Mouse (Mus musculus): ENCODE results near the gene Pld5. TPM values are rescaled to one million over a fixed set of nuclear protein-coding genes. Genes with fewer than 3 reads are reported as not detected.

Pld5 gene
- polyA plus RNA-seq, 1 experiment from 2014 or later: 5.9 TPM

- Histone ChIP-seq H3K9me3 (ENCODE audit: control insufficient read depth, low read length) (no peaks in the 10 kb centered on the region), H3K4me2 (ENCODE audit: low read depth, low read length) (no peak overlapping the region), H3K27ac (ENCODE audit: low read depth, low read length) (no peak overlapping the region), H3K36me3 (ENCODE audit: control insufficient read depth, insufficient read depth, low read length) (no peaks in the 10 kb centered on the region), H3K4me3 (ENCODE audit: low read depth, low read length) (no peak overlapping the region), H3K27me3 (ENCODE audit: control insufficient read depth, insufficient read depth, low read length) (no peaks in the 10 kb centered on the region), H3K9ac (replicated peaks; ENCODE audit: low read depth, low read length) (no peak overlapping the region), H3K4me1 (ENCODE audit: control insufficient read depth, insufficient read depth, low read length) (no peaks in the 10 kb centered on the region)
- 88% methylated on average over 2 of the region's 2 CpGs for WGBS
- no peak for ATAC-seq (ENCODE audit: low read depth)
Measured at GRCm38 (mm10) chr1:176194727-176195126, 80.4 kb downstream of the Pld5 start.

- no peaks in the 10 kb centered on the region for H3K4me1 ChIP-seq (ENCODE audit: control insufficient read depth, insufficient read depth, low read length)
- no peak overlapping the region for H3K9ac ChIP-seq (replicated peaks; ENCODE audit: low read depth, low read length)
- H3K27me3 ChIP-seq (ENCODE audit: control insufficient read depth, insufficient read depth, low read length): no peaks in the 10 kb centered on the region
- H3K36me3 ChIP-seq (ENCODE audit: control insufficient read depth, insufficient read depth, low read length): no peaks in the 10 kb centered on the region
- H3K27ac ChIP-seq (ENCODE audit: low read depth, low read length): no peak overlapping the region
- H3K4me2 ChIP-seq (ENCODE audit: low read depth, low read length): no peak overlapping the region
- ATAC-seq (ENCODE audit: low read depth): no peak
- WGBS: 58% methylated on average over 6 of the region's 6 CpGs
- no peak overlapping the region for H3K4me3 ChIP-seq (ENCODE audit: low read depth, low read length)
- no peaks in the 10 kb centered on the region for H3K9me3 ChIP-seq (ENCODE audit: control insufficient read depth, low read length)
Measured at GRCm38 (mm10) chr1:176183991-176184390, 91.1 kb downstream of the Pld5 start.

- Histone ChIP-seq H3K9me3 (ENCODE audit: control insufficient read depth, low read length) (no peaks in the 10 kb centered on the region), H3K4me3 (ENCODE audit: low read depth, low read length) (no peak overlapping the region), H3K9ac (replicated peaks; ENCODE audit: low read depth, low read length) (no peak overlapping the region), H3K4me1 (ENCODE audit: control insufficient read depth, insufficient read depth, low read length) (peaks cover 4% of the 10 kb centered on the region; the same call in 1 of the 2 replicates), H3K36me3 (ENCODE audit: control insufficient read depth, insufficient read depth, low read length) (no peaks in the 10 kb centered on the region), H3K27me3 (ENCODE audit: control insufficient read depth, insufficient read depth, low read length) (no peaks in the 10 kb centered on the region), H3K27ac (ENCODE audit: low read depth, low read length) (no peak overlapping the region), H3K4me2 (ENCODE audit: low read depth, low read length) (no peak overlapping the region)
- 49% methylated on average over 1 of the region's 1 CpGs for WGBS
- peak; percentile 81 for ATAC-seq (ENCODE audit: low read depth)
Measured at GRCm38 (mm10) chr1:176174971-176175370, 100.1 kb downstream of the Pld5 start.

- Histone ChIP-seq H3K4me2 (ENCODE audit: low read depth, low read length) (no peak overlapping the region), H3K27me3 (ENCODE audit: control insufficient read depth, insufficient read depth, low read length) (no peaks in the 10 kb centered on the region), H3K27ac (ENCODE audit: low read depth, low read length) (no peak overlapping the region), H3K4me3 (ENCODE audit: low read depth, low read length) (no peak overlapping the region), H3K9ac (replicated peaks; ENCODE audit: low read depth, low read length) (no peak overlapping the region), H3K36me3 (ENCODE audit: control insufficient read depth, insufficient read depth, low read length) (no peaks in the 10 kb centered on the region), H3K4me1 (ENCODE audit: control insufficient read depth, insufficient read depth, low read length) (no peaks in the 10 kb centered on the region), H3K9me3 (ENCODE audit: control insufficient read depth, low read length) (no peaks in the 10 kb centered on the region)
- WGBS: 72% methylated on average over 5 of the region's 5 CpGs
- ATAC-seq (ENCODE audit: low read depth): no peak
Measured at GRCm38 (mm10) chr1:176167784-176168183, 107.3 kb downstream of the Pld5 start.

- Histone ChIP-seq H3K9me3 (ENCODE audit: control insufficient read depth, low read length) (no peaks in the 10 kb centered on the region), H3K36me3 (ENCODE audit: control insufficient read depth, insufficient read depth, low read length) (no peaks in the 10 kb centered on the region), H3K4me2 (ENCODE audit: low read depth, low read length) (no peak overlapping the region), H3K4me1 (ENCODE audit: control insufficient read depth, insufficient read depth, low read length) (no peaks in the 10 kb centered on the region), H3K27me3 (ENCODE audit: control insufficient read depth, insufficient read depth, low read length) (no peaks in the 10 kb centered on the region), H3K27ac (ENCODE audit: low read depth, low read length) (no peak overlapping the region), H3K4me3 (ENCODE audit: low read depth, low read length) (no peak overlapping the region), H3K9ac (replicated peaks; ENCODE audit: low read depth, low read length) (no peak overlapping the region)
- WGBS: 60% methylated on average over 2 of the region's 2 CpGs
- ATAC-seq (ENCODE audit: low read depth): no peak
Measured at GRCm38 (mm10) chr1:176167114-176167513, 108.0 kb downstream of the Pld5 start.

- no peak overlapping the region for H3K4me3 ChIP-seq (ENCODE audit: low read depth, low read length)
- no peak overlapping the region for H3K4me2 ChIP-seq (ENCODE audit: low read depth, low read length)
- H3K27me3 ChIP-seq (ENCODE audit: control insufficient read depth, insufficient read depth, low read length): no peaks in the 10 kb centered on the region
- no peak for ATAC-seq (ENCODE audit: low read depth)
- no peak overlapping the region for H3K9ac ChIP-seq (replicated peaks; ENCODE audit: low read depth, low read length)
- no peaks in the 10 kb centered on the region for H3K36me3 ChIP-seq (ENCODE audit: control insufficient read depth, insufficient read depth, low read length)
- no peak overlapping the region for H3K27ac ChIP-seq (ENCODE audit: low read depth, low read length)
- no peaks in the 10 kb centered on the region for H3K4me1 ChIP-seq (ENCODE audit: control insufficient read depth, insufficient read depth, low read length)
- H3K9me3 ChIP-seq (ENCODE audit: control insufficient read depth, low read length): peaks cover 4% of the 10 kb centered on the region; the same call in 1 of the 2 replicates
- 84% methylated on average over 6 of the region's 6 CpGs for whole genome bisulfite sequencing
Measured at GRCm38 (mm10) chr1:176145306-176145705, 129.8 kb downstream of the Pld5 start.

- Histone ChIP-seq H3K9ac (replicated peaks; ENCODE audit: low read depth, low read length) (no peak overlapping the region), H3K4me1 (ENCODE audit: control insufficient read depth, insufficient read depth, low read length) (no peaks in the 10 kb centered on the region), H3K36me3 (ENCODE audit: control insufficient read depth, insufficient read depth, low read length) (no peaks in the 10 kb centered on the region), H3K4me3 (ENCODE audit: low read depth, low read length) (no peak overlapping the region), H3K4me2 (ENCODE audit: low read depth, low read length) (no peak overlapping the region), H3K27me3 (ENCODE audit: control insufficient read depth, insufficient read depth, low read length) (no peaks in the 10 kb centered on the region), H3K9me3 (ENCODE audit: control insufficient read depth, low read length) (no peaks in the 10 kb centered on the region), H3K27ac (ENCODE audit: low read depth, low read length) (no peak overlapping the region)
- ATAC-seq (ENCODE audit: low read depth): no peak
- 85% methylated on average over 8 of the region's 8 CpGs for WGBS
Measured at GRCm38 (mm10) chr1:176134379-176134778, 140.7 kb downstream of the Pld5 start.

GRCm38 (mm10) chr1:176125771-176126170 lies 149.3 kb downstream of the Pld5 start:
- Histone ChIP-seq H3K9me3 (ENCODE audit: control insufficient read depth, low read length) (no peaks in the 10 kb centered on the region), H3K27me3 (ENCODE audit: control insufficient read depth, insufficient read depth, low read length) (no peaks in the 10 kb centered on the region), H3K36me3 (ENCODE audit: control insufficient read depth, insufficient read depth, low read length) (no peaks in the 10 kb centered on the region), H3K9ac (replicated peaks; ENCODE audit: low read depth, low read length) (no peak overlapping the region), H3K4me1 (ENCODE audit: control insufficient read depth, insufficient read depth, low read length) (no peaks in the 10 kb centered on the region), H3K4me2 (ENCODE audit: low read depth, low read length) (no peak overlapping the region), H3K27ac (ENCODE audit: low read depth, low read length) (no peak overlapping the region), H3K4me3 (ENCODE audit: low read depth, low read length) (no peak overlapping the region)
- WGBS: 76% methylated on average over 2 of the region's 2 CpGs
- ATAC-seq (ENCODE audit: low read depth): peak; percentile 56; the same call in 1 of the 2 replicates

GRCm38 (mm10) chr1:176124441-176124840 lies 150.7 kb downstream of the Pld5 start:
- Histone ChIP-seq H3K9me3 (ENCODE audit: control insufficient read depth, low read length) (no peaks in the 10 kb centered on the region), H3K27ac (ENCODE audit: low read depth, low read length) (no peak overlapping the region), H3K4me3 (ENCODE audit: low read depth, low read length) (no peak overlapping the region), H3K4me1 (ENCODE audit: control insufficient read depth, insufficient read depth, low read length) (no peaks in the 10 kb centered on the region), H3K36me3 (ENCODE audit: control insufficient read depth, insufficient read depth, low read length) (no peaks in the 10 kb centered on the region), H3K27me3 (ENCODE audit: control insufficient read depth, insufficient read depth, low read length) (no peaks in the 10 kb centered on the region), H3K9ac (replicated peaks; ENCODE audit: low read depth, low read length) (no peak overlapping the region), H3K4me2 (ENCODE audit: low read depth, low read length) (no peak overlapping the region)
- no peak for ATAC-seq (ENCODE audit: low read depth)
- 70% methylated on average over 8 of the region's 8 CpGs for whole genome bisulfite sequencing

- H3K27me3 ChIP-seq (ENCODE audit: control insufficient read depth, insufficient read depth, low read length): no peaks in the 10 kb centered on the region
- no peak overlapping the region for H3K4me2 ChIP-seq (ENCODE audit: low read depth, low read length)
- no peak overlapping the region for H3K9ac ChIP-seq (replicated peaks; ENCODE audit: low read depth, low read length)
- no peaks in the 10 kb centered on the region for H3K9me3 ChIP-seq (ENCODE audit: control insufficient read depth, low read length)
- no peak overlapping the region for H3K4me3 ChIP-seq (ENCODE audit: low read depth, low read length)
- no peak overlapping the region for H3K27ac ChIP-seq (ENCODE audit: low read depth, low read length)
- ATAC-seq (ENCODE audit: low read depth): no peak
- no peaks in the 10 kb centered on the region for H3K4me1 ChIP-seq (ENCODE audit: control insufficient read depth, insufficient read depth, low read length)
- 60% methylated on average over 2 of the region's 2 CpGs for WGBS
- no peaks in the 10 kb centered on the region for H3K36me3 ChIP-seq (ENCODE audit: control insufficient read depth, insufficient read depth, low read length)
Measured at GRCm38 (mm10) chr1:176123781-176124180, 151.3 kb downstream of the Pld5 start.

All from neural tube, embryonic 14.5 days (tissue).